Mouse (Mus musculus): ENCODE measurements around the gene Csad.
"Not testable (repeated sequence)": the region's sequence is repeated elsewhere in the genome, so short reads cannot be mapped to it uniquely, and the experiment has no call there.

The Csad gene

DNA sequence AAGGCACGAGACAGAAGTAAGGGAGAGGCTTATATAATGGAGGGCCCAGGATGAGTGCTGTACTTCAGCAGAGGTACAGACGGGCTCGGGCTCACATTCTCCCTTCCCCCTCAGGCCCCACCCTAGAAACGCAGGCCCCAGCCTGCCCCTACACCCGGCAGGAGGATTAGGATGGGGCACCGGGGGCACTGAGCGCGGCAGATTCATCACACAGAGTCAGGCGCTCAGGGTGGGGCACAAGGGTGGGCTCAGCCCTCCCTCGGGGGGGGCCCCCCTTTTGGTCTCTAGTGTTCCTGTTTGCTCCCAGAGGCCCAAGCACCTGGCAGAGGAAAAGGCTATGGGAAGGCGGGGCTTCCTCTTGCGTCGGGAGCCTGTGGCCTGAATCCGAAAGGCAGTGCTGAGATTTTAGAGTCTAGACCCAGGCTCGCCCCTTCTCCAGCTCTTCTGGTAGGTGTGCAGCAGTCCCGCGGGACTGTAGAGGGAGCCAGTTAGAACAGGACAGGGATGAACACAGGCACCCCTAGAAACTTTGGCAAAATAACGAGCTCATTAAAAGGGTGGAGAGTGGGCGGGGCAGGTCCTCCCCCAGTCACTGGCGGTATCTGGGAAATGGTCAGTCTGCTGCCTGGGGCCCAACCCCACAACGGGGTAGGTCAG is 31.0 kb upstream of the Csad start:
- DNase-seq (ENCODE audit: low spot score in 2 of 2), result no peak

DNA sequence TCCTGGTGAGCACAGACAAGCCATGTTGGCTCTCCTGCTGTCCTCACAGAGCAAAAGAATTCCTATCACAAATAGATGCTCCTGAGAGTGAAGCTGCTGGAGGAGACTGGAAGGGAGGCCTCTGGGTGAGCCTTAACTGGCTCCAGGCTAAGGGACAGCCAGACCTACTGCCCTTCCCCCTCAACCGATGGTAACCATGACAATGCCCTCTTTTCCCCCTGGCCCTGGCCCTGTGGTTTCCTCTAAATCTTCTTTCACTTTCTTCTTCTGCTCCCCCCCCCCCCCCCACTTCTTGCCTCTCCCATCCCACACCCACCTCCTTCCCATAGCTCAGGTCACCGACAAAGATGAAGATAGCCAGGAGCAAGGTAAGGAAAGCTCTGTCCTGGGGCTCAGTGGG is 29.4 kb upstream of the Csad start:
- no peak for DNase-seq (ENCODE audit: low spot score in 2 of 2)

DNA sequence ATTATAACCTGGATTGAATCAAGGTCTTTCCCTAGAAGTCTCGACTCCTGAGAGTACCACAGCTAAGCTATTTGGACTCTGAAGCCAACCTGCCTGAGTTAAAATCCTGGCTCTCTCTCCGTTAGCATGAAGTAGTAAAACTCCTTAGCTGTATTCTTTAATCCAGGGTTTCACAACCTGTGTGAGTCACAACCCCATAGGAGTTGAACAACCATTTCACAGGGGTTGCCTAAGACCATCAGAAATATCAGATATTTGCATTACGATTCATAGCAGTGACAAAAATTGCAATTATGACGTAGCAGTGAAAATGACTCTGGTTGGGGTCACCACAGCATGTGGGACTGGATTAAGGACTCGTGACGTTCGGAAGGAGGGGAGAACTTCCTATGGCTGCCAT is 28.2 kb upstream of the Csad start:
- no peak for DNase-seq (ENCODE audit: low spot score in 2 of 2)

DNA sequence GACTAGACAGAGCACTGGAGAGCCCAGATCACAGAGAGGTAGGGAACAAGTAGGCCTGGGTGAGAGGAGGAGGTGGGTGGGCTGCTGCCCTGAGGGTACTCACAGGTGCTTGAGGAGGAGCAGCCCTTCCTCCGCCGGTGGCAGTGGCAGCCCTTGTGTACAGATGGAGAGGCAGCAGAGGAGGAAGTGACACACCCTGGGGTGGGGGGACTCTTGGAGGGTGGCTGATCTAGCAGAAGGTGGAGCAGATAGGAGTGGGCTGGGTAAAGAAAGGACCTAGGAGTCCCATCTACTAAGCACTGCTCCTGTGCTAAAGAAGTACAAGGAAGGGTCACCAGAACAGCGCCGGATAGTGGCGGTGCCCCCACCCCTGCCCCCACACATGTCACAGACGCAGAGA is 27.2 kb upstream of the Csad start, which contains the start of gene Itgb7:
Gene Itgb7, minus strand, starts transcription at position 197 of the 400 bp plus-strand sequence.
- no peak for DNase-seq (ENCODE audit: low spot score in 2 of 2)

DNA sequence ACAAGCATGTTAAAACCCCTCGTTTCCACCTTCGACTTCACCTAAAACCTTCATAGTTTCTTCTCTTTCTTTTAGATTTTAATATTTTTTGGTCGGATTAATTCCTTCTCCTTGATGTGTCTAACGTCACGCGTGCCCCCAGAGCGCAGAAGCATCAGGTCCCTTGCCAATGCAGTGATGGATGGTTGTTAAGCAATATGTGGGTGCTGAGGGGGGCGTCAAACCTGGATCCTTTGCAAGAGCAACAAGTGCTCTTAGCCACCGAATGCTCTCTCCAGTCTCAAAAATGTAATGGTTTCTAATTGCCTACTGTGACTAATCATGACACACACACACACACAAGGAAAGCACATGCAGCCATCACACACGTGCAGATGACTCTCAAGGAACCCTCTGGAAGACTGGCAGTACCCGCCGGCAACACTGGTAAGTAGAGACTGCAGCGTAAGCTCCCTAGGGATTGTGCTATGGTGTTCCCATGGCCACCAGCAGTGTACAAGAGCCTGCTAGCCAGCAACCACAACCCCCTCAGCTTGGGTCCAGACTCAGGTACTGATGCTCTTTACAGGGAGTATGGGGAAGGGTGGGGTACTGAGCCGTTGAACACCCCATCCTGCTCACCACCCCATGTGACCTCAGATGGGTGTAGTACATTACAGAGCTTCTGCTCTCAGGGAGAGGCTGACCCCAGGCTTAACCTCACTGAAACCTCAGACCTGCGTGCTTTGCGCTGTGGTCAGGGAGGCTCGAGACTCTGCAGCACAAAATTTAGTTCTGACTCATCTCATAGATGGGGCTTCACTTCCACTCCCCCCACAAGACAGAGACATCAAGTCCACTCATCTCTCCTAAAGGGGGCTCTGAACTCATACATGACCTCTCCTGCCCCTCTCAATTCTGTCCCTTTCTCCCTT is 26.1 kb upstream of the Csad start:
- no peak for DNase-seq (ENCODE audit: low spot score in 2 of 2)

DNA sequence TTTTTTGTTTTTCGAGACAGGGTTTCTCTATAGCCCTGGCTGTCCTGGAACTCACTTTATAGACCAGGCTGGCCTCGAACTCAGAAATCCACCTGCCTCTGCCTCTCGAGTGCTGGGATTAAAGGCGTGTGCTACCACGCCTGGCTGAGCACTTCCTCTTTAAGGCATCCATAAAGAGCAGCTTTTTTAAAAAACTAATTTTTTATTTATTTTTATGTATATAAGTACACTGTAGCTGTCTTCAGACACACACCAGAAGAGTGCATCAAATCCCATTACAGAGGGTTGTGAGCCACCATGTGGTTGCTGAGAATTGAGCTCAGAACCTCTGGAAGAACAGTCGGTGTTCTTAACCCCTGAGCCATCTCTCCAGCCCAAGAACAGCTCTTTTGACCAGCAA is 21.1 kb upstream of the Csad start:
- DNase-seq (ENCODE audit: low spot score in 2 of 2), result not testable (repeated sequence)

DNA sequence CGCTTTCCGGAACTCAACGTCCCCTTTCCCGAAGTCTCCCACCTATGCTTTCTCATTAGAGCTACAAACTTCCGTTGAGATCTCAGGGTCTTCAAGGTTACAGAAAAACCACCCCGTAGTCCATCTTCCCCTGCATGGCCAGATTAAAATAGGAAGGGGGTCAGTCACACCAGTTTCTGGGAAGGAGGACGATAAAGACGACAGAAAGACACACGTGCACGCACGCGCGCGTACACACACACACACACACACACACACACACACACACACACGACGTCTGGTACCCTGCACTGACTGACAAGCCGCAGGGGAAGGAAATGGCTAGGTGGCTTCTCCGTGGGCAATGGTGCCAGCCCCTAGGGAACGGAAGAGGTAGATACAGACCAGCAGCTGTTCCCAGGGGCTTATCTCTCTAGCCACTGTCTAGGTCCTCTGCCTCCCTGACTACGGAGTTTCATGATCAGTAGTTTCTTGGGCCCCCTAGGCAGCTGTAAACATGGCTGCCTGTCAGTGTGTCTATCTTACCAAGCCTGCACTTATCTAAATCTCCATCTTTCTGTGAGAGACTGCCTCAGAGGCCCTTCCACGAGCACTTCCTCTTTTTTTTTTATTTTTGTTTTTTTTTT is 20.6 kb upstream of the Csad start:
- DNase-seq (ENCODE audit: low spot score in 2 of 2), result no peak

DNA sequence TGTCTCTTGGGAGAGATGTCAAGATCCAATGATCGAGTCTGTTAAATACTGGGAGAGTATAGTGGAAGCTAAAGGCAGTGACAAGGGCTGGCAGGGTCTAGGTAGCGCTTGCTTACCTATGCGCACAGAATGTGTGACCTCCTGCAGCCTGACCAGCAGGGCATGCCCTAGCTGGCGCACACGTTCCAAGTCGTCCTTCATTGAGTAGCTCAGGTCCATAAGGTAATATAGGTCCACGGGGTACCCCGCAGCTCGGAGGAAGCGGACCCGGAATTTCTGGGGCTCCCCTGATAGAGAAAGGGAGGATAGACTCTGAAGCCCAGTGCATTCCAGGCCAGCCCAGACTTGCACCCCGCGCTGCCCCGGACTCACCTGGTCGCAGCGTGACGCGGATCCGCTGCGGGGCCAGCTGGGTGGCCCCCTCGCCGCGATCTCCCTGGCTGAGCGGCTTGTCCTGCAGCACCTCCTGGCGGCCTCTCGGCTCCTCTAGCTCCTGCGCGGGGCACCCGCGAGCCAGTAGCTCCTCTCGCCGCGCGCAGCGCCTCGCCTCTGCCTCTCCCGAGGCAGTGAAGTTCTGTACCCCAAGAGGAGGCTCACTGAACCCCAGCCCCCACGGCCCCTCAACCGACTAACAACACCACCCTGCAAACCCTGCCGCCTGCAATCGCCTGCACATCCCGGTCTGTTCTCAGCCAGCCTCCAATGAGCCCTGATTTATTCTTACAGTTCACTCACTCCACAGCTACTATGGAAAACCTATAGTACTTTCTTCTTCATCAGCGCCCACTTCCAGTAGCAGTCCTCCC is 19.9 kb upstream of the Csad start:
- peak; percentile 74 to 83 for DNase-seq (ENCODE audit: low spot score in 2 of 2)

DNA sequence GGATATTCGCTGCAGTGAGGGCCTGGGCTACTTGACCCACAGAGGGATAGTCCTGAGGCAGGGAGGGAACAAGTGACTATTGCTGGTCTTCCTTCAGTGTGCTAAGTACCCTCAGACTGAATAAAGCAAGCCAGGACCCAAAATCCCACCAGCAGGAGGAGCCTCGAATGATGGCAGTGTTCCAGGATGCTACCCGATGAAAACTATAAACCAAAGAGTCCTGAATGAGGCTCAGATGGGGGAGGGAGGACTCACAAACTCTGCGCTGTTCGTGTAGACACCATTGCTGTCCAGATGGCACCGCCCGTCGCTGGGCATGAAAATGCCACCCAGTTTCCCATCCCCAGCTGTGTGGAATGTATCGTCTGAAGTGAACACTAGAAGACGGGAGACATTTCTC is 17.9 kb upstream of the Csad start:
- no peak for DNase-seq (ENCODE audit: low spot score in 2 of 2)

DNA sequence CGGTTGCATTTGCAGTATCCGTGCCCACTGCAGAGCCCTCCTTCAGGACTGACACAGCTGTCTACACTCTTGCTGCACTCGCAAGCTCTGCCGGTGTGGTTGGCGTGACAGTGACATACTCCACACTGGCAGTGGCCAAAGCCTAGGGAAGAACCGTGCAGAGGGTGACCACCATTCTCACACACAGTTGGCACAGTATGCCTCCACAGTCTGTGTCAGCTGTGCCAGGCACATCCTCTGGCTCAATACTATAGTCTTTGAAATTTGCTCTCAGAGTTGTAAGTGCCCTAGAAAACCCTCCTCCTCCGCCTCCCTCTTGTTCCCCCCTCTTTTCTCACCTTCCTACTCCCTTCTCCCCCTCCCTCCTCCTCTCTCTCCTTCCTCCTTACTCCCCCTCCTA is 12.8 kb upstream of the Csad start:
- DNase-seq (ENCODE audit: low spot score in 2 of 2), result no peak

DNA sequence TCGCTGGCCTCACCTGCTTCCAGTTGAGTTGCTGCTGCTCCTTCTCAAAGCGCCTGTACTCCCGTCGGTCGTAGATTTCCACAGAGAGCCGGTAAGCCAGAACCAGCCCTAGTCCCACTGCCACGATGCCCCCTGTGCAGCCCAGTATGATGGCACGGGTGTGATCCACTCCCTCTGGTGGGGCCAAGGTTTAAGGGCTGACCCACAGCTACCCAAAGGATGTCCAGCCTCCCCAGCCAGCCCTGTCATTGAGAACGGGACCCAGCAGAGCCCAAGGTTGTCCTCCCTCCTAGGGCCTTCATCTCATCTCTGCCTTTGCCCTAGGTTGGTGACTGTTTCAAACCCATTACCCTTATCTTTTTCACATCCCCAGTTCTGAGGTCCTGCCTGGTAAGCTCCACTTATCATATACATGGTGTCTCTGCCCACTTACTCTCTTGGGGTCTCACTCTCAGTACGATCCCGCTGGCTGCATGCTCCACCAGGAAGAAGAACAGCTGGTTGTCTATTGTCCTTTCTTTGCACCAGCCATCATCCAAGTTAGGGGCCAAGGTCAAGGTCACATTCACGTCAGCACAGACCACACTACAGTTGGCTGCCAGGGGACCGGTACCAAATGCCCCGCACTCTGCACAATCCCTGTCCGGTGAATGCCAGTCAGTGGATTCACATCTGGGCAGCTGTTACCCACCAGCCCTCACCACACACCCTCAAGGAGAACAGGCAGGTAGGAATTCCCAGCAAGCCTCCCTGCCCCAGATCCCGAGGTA is 12.1 kb upstream of the Csad start:
- DNase-seq (ENCODE audit: low spot score in 2 of 2), result no peak

DNA sequence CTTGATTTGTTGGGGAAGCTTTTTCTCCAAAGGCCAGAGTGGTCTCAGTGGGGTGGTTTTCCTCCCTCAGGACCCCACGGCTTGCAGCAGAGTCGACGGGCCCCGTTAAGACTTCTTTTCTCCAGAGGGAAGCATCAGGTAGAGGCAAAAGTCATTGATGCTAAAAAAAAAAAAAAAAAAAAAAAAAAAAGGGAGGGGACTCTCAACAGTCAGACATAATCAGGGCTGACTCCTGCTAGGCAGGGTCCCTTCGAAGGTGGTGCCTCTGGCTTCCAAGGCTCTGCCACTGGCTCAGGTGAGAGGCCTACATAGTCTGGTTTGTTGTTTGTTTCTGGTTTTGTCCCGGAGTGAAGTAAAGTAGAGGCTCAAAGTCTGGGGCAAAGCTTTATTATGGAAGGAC is 11.1 kb upstream of the Csad start:
- DNase-seq (ENCODE audit: low spot score in 2 of 2), result no peak

DNA sequence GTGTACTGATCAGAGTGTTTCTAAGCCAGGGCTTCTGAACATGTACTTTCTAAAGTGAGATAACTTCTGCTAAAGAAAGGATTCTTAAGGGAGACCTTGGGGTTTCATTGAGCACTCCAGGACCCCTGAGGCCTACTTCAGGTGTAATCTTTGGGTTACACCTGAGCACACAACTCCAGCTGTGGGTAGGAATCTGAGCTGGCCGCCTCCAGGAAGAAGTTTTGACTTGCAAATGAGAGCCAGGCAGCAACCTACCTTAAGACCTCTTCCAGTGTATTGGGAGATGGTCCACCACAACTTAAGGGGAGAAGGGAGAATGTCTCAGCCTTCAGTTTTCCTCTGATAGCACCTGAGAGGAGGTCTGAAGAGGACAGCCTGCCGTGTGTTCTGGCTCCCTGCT is 9.6 kb upstream of the Csad start:
- DNase-seq (ENCODE audit: low spot score in 2 of 2), result no peak

DNA sequence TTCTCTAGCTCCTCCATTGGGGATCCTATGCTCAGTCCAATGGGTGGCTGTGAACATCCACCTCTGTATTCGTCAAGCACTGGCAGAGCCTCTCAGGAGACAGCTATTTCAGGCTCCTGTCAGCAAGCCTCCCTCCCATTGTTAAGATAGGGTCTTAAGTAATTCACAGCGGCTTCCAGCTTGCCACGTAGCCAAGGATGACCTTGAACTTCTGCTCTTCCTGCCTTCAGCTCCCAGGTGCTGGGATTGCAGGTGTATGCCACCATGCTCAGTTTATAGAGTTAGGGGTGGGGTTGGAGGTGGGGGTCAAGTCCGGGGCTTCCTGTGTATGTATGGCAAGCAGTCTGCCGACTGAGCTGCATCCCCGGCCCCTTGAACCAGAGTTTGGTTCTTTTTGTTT is 7.4 kb upstream of the Csad start:
- DNase-seq (ENCODE audit: low spot score in 2 of 2), result no peak

DNA sequence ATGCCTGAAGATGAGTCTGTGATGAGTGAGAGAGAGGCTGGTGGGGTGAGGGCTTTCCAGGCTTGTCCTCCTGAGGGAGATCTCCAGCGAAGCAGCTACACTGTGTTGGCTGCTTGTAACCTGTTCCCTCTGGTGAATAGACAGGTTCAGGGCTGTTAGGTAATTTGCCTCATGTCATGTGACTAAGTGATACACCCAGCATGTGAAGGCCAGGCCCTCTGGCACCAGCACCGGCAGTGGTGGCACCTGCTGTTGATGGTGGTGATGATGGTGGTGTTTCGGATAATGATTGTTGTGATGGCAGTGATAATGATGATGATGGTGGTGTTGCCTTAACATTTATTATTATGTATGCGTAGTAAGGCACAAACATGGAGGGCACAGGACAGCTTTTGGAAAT is 6.3 kb upstream of the Csad start:
- no peak for DNase-seq (ENCODE audit: low spot score in 2 of 2)

DNA sequence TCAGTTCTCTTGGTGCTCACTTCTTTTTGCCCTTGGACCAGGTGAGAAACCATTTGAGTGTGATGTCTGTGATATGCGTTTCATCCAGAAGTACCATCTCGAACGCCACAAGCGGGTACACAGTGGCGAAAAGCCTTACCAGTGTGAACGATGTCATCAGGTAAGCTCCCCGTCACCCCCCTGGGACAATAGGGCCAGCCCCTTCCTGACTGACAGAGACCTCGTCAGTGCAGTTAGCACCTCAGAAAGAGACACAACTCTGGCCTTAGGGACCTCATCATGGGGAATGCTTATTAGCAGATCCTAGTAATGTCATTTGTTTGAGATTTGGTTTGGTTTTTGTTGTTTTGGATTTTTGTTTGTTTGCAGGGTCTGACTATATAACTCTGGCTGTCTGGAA is 4.6 kb upstream of the Csad start:
- DNase-seq (ENCODE audit: low spot score in 2 of 2), result no peak

DNA sequence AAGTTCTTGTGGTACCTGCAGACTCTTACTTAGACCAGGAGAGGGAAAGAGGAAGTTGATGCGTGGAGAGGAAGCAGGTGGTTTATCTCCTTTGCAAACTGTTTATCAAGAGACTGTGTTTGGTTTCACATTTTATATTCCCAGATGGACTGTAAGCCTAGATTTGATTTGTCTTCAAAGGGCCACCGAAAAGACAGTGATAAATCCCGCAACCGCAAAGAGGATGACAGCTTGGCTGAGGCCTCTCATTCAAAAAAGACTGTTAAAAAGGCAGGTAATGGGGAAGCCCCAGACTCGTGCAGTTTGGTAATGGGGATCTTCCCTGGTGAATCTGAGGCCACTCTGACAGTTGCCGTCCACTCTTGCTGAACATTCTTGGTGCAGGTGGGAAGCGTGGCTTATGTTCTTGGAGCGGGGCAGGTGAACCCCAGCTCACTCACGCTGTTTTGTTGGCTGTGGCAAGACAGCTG is 3.6 kb upstream of the Csad start:
- DNase-seq (ENCODE audit: low spot score in 2 of 2), result no peak

DNA sequence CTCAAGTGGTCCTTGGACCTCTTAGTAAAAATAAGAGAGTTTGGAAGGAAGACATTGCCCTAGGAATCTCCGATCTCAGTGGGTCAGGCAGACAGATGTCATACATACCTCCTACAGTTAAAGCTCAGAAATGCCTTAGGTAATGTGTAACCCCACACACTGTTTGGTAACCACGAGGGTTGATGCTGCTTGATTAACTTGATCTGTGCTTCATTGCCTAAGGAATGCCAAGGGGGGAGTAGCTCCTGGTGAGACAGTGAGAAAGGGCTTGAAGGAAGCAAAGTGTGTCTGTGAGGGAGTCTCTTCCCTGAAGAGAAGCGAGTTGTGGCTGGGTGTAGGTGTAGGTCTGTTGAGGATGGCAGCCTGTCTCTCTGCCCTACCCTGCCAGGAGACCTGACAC is 2.8 kb upstream of the Csad start:
- no peak for DNase-seq (ENCODE audit: low spot score in 2 of 2)

DNA sequence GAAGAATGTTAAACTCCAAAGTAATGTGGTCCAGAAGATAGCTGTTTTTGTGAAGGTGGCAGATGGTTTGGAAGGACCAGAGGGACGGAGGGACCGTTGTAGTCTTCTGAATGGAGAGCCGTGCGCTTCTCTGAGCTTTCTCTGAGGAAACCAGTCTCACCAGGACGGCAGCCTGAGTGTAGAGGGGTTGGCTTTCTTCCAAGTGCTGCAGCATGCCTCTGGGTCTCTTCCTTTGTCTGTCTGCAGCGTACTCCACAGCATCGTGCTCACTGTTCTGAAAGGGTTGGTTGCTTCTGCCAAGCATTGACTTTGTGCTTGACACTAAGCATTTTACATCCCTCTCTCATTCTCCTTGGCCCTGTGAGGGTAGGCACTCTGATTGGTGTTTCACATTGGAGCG is 1.3 kb upstream of the Csad start:
- DNase-seq (ENCODE audit: low spot score in 2 of 2), result peak in 1 of 2 experiments; percentile 44

DNA sequence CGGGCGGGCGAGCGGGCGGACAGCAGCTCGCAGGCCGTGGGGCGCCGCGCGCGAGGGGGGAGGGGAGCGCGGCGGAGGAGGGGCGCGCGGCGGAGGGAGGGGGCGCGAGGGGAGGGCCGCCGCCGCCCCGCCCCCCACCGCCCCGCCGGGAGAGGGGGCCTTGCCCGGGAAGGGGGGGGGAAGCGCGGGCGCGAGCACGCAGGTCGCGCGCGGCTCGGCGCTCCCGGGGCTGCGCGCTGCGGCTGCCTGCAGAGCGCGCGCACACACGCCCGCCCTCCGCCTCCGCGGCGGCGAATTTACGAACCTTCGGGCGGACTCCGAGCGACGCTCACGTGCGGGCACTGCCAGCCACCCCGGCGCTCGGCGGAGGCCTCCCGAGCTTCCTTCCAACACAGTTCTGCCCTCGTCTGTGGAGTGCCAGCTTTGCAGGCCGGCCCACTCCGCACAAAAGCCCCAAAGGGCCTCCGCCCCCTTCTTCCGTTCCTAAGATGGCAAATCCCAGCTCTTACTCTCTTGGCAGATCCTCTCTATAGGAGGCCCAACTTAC is 616 bp downstream of the Csad start:
- peak; percentile 68 to 71 for DNase-seq (ENCODE audit: low spot score in 2 of 2)

Data from frontal cortex, postnatal 36 days (tissue).